Comparison of ENCODE assay signal across 20 mouse cellular contexts in genomic region chr4:141796954-141797353, GRCm38 (mm10). TPM values are rescaled to one million over a fixed set of nuclear protein-coding genes. Genes with fewer than 3 reads are reported as not detected.
DNase-seq lines count a peak whose midpoint lies in the region; ATAC-seq lines count a peak whose summit lies in the region.
"Had no signal": no experiment of that assay in that cellular context is flagged by ENCODE, and none has a peak within 500 bp of the region (broad histone marks: within the 10 kb centered on the region; RNA-seq: fewer than 3 reads in every experiment).

No protein-coding gene starts in this region.

- H3K9me3 ChIP-seq in heart, embryonic 11.5 days (replicated peaks; ENCODE audit: control insufficient read depth, low read length) = no peaks in the 10 kb centered on the region
- H3K9me3 ChIP-seq: forebrain, embryonic 15.5 days; G1E had no signal

- 85% methylated on average over 4 of the region's 4 CpGs for WGBS in heart, embryonic 11.5 days (ENCODE audit: insufficient replicate concordance)

- no peak for ATAC-seq in heart, embryonic 11.5 days (replicated peaks; ENCODE audit: insufficient number of reproducible peaks, low FRiP score, low TSS enrichment)
- ATAC-seq: activated CD4-positive, CD25-positive, alpha-beta regulatory T cell, adult 4 months; forebrain, embryonic 13.5 days; forebrain, embryonic 15.5 days; forebrain, postnatal 0 days; Patski had no signal

- no peaks in the 10 kb centered on the region for H3K27me3 ChIP-seq in heart, embryonic 11.5 days (ENCODE audit: control insufficient read depth, insufficient read depth, low read length)
- H3K27me3 ChIP-seq: forebrain, embryonic 13.5 days; forebrain, embryonic 15.5 days; Patski had no signal

- H3K4me2 ChIP-seq in heart, embryonic 11.5 days = no peak overlapping the region
- H3K4me2 ChIP-seq: forebrain, embryonic 13.5 days; forebrain, embryonic 15.5 days had no signal

- H3K27ac ChIP-seq in heart, embryonic 11.5 days (ENCODE audit: low read depth, low read length) = no peak overlapping the region
- H3K27ac ChIP-seq: forebrain, embryonic 13.5 days; forebrain, embryonic 15.5 days had no signal

- no peak overlapping the region for H3K4me3 ChIP-seq in heart, embryonic 11.5 days (ENCODE audit: low read depth, low read length)
- H3K4me3 ChIP-seq: forebrain, embryonic 13.5 days; forebrain, embryonic 15.5 days had no signal

- H3K9ac ChIP-seq in heart, embryonic 11.5 days (ENCODE audit: low read depth, low read length) = no peak overlapping the region
- H3K9ac ChIP-seq: forebrain, embryonic 13.5 days; forebrain, embryonic 15.5 days; forebrain, postnatal 0 days had no signal

- H3K4me1 ChIP-seq in heart, embryonic 11.5 days (ENCODE audit: control insufficient read depth, insufficient read depth, low read length) = peaks cover 8% of the 10 kb centered on the region

- H3K36me3 ChIP-seq in heart, embryonic 11.5 days (ENCODE audit: control insufficient read depth, insufficient read depth, low read length) = peaks cover 5% of the 10 kb centered on the region

- DNase-seq in heart, adult 11 months = peak; percentile 91
- DNase-seq in testis, postnatal 10 days (ENCODE audit: low spot score) = peak; percentile 29
- DNase-seq in testis, postnatal 14 days (ENCODE audit: low spot score) = no peak
- DNase-seq in lung, postnatal 36 days = no peak
- DNase-seq: adrenal gland, adult 8-10 months; adrenal gland, postnatal 36 days; cerebellum, postnatal 25 days; forebrain, postnatal 0 days had no signal

RNA-seq across cellular contexts. Expression of gene Casp9, which starts 3.5 kb away (rescaled TPM):
- polyA plus RNA-seq in heart, embryonic 11.5 days (2014; fragmentation: Nextera tagmentation; extraction: Ambion mirVana) = 15.4 and 17.5 TPM in 2 replicates

RNA-seq across cellular contexts. Expression of gene Dnajc16, which starts 6.2 kb away (rescaled TPM):
- polyA plus RNA-seq in heart, embryonic 11.5 days (2014; fragmentation: Nextera tagmentation; extraction: Ambion mirVana) = 3.2 and 4.3 TPM in 2 replicates

RNA-seq across cellular contexts. Expression of gene Cela2a, which starts 29.0 kb away (rescaled TPM):
- not detected in 2 replicates for polyA plus RNA-seq in heart, embryonic 11.5 days (2014; fragmentation: Nextera tagmentation; extraction: Ambion mirVana)
- polyA plus RNA-seq: C2C12; embryonic facial prominence, embryonic 11.5 days; embryonic facial prominence, embryonic 14.5 days; forebrain, embryonic 11.5 days; forebrain, embryonic 15.5 days; G1E; Patski had no signal

RNA-seq across cellular contexts. Expression of gene Ctrc, which starts 49.2 kb away (rescaled TPM):
- polyA plus RNA-seq in heart, embryonic 11.5 days (2014; fragmentation: Nextera tagmentation; extraction: Ambion mirVana) = not detected in 2 replicates
- polyA plus RNA-seq: activated CD4-positive, CD25-positive, alpha-beta regulatory T cell, adult 4 months; C2C12; cerebellum, adult 2 months; cortical plate, adult 2 months; embryonic facial prominence, embryonic 11.5 days; embryonic facial prominence, embryonic 14.5 days; forebrain, embryonic 11.5 days; forebrain, embryonic 13.5 days; forebrain, embryonic 15.5 days; forebrain, postnatal 0 days; G1E; Patski had no signal

RNA-seq across cellular contexts. Expression of gene Agmat, which starts 50.5 kb away (rescaled TPM):
- polyA plus RNA-seq in heart, embryonic 11.5 days (2014; fragmentation: Nextera tagmentation; extraction: Ambion mirVana) = 0.80 and 1.0 TPM in 2 replicates
- polyA plus RNA-seq: activated CD4-positive, CD25-positive, alpha-beta regulatory T cell, adult 4 months; C2C12; embryonic facial prominence, embryonic 11.5 days; forebrain, embryonic 11.5 days; forebrain, embryonic 13.5 days; forebrain, embryonic 15.5 days; forebrain, postnatal 0 days; G1E; Patski had no signal

Comparison
In these comparisons a context has a peak if more than half of its experiments do, and no peak if none do; other contexts are left out.
1. DNase-seq: peak in heart, adult 11 months (single experiment) and testis, postnatal 10 days (single experiment); none in testis, postnatal 14 days (single experiment) and lung, postnatal 36 days (single experiment).